In the genomic region with DNA sequence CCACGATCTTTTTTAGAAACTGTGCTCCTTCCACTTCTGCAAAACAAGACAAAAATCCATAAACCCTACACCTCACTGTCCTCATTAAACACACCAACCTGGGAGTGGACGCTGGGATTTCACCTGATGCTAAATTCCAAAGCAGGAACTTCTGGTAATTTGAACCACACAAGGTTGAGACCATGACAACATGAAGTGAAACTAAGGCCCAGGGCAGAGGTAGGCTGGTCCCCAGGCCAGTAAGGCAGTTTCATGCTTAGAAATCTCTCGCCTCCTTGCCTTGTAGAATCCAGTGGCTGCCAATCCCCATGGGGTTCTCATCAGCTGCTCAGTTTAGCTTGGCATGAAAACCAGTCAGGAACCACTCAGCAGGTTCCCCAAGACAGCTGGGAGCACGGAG, we compare ENCODE assay signal across 20 mouse cellular contexts.
"Had no signal": no experiment of that assay in that cellular context is flagged by ENCODE, and none has a peak within 500 bp of the region (broad histone marks: within the 10 kb centered on the region; RNA-seq: fewer than 3 reads in every experiment).

No protein-coding gene starts in this region.

- DNase-seq: kidney, adult 11 months; kidney, adult 9 months; kidney, postnatal 25 days; layer of hippocampus, postnatal 36 days; liver; lung, adult 18-20 months; lung, postnatal 10 days; lung, postnatal 36 days; thymus, adult 18-20 months; thymus, postnatal 36 days had no signal

- ATAC-seq: midbrain, embryonic 15.5 days had no signal

- H3K36me3 ChIP-seq: lung, embryonic 15.5 days; midbrain, embryonic 15.5 days had no signal

- H3K9ac ChIP-seq: limb, embryonic 13.5 days; liver, embryonic 12.5 days; liver, embryonic 15.5 days; lung, embryonic 15.5 days; midbrain, embryonic 12.5 days; midbrain, embryonic 15.5 days; neural tube, embryonic 12.5 days; neural tube, embryonic 15.5 days had no signal

- H3K9me3 ChIP-seq: liver, embryonic 12.5 days; liver, embryonic 15.5 days; lung, embryonic 15.5 days; midbrain, embryonic 12.5 days; midbrain, embryonic 15.5 days; neural tube, embryonic 12.5 days; neural tube, embryonic 15.5 days had no signal

- H3K4me1 ChIP-seq: lung, embryonic 15.5 days; midbrain, embryonic 12.5 days; midbrain, embryonic 15.5 days; neural tube, embryonic 12.5 days; neural tube, embryonic 15.5 days had no signal

- H3K27me3 ChIP-seq: limb, embryonic 13.5 days; liver, embryonic 12.5 days; liver, embryonic 15.5 days; lung, embryonic 15.5 days; megakaryocyte, embryonic 14.5 days; midbrain, embryonic 12.5 days; midbrain, embryonic 15.5 days; neural tube, embryonic 12.5 days; neural tube, embryonic 15.5 days had no signal

- H3K4me2 ChIP-seq: limb, embryonic 13.5 days; liver, embryonic 12.5 days; liver, embryonic 15.5 days; lung, embryonic 15.5 days; midbrain, embryonic 12.5 days; midbrain, embryonic 15.5 days; neural tube, embryonic 12.5 days; neural tube, embryonic 15.5 days had no signal

- H3K4me3 ChIP-seq: left cerebral cortex, adult 2 months; limb, embryonic 13.5 days; liver, embryonic 12.5 days; liver, embryonic 15.5 days; lung, embryonic 15.5 days; megakaryocyte, embryonic 14.5 days; midbrain, embryonic 12.5 days; midbrain, embryonic 15.5 days; neural tube, embryonic 12.5 days; neural tube, embryonic 15.5 days had no signal

- H3K27ac ChIP-seq: left cerebral cortex, adult 2 months; limb, embryonic 13.5 days; liver, embryonic 12.5 days; liver, embryonic 15.5 days; lung, embryonic 15.5 days; midbrain, embryonic 12.5 days; midbrain, embryonic 15.5 days; neural tube, embryonic 12.5 days; neural tube, embryonic 15.5 days had no signal
